Mouse (Mus musculus) lung, postnatal 0 days (tissue): Measurements from ENCODE around the gene Garnl3.

Experiments
- CTCF ChIP-seq: IDR thresholded peaks from 2 replicates; pipeline ENCODE4 v1.5.1; 2016; ENCODE audit warnings: antibody characterized with exemption, mild to moderate bottlenecking
- EP300 ChIP-seq: IDR thresholded peaks from 2 replicates; pipeline ENCODE4 v1.6.1; 2016; ENCODE audit warnings: antibody characterized with exemption, mild to moderate bottlenecking, control low read depth

GRCm38 (mm10) chr2:32940483-32940882 lies 191.0 kb downstream of the Garnl3 start:
- TF ChIP-seq EP300, result no peak
- no peak for TF ChIP-seq CTCF
